Mouse (Mus musculus): ENCODE data around the gene Ezh2. TPM values are rescaled to one million over a fixed set of nuclear protein-coding genes. Genes with fewer than 3 reads are reported as not detected.
"Not testable (repeated sequence)": the region's sequence is repeated elsewhere in the genome, so short reads cannot be mapped to it uniquely, and the experiment has no call there.

Ezh2 gene
- polyA plus RNA-seq (2014; fragmentation: Nextera tagmentation; extraction: Ambion mirVana): 198 and 216 TPM in 2 replicates

DNA sequence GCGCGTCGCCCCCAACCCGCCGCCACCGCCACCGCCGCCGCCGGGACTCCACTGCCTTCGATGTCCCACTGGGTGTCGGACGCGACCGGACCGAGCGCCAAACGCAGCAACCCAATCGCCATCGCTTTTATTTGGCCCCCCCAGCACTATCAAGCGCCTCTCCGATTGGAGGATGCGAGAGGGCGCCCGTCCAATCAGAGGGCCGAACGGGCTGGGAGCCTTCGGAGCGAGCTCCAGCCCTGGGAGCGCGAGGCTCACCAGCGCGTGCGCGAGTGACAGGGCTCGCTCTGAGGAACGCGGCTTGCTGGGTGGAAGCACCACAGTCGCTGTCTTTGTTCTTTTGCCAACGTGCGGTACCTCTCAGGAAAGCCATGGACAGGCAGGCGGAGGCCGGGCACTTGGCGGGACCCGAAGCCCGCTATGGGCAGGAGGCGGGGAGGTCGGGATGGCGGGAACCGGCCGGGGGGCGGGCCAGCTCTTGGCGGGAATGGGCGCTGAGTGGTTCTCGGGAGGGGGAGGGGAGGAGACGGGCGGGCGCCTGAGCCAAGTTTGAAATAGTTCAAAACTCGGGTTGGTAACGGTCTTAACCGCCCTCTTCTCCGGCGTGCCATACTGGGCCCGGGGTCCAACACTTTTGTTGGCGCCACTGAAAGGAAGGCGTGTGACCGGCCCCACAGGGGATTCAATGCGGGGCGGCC, at the start of gene Ezh2:
Ezh2 (minus strand) TSS at position 416 of the 698 bp plus-strand sequence.
- ATAC-seq (replicated peaks; ENCODE audit: low FRiP score) (peak; percentile 98), DNase-seq (ENCODE audit: low spot score) (peak; percentile 98)
- H3K4me2 ChIP-seq (ENCODE audit: low read depth, low read length, severe bottlenecking): peak within 1 kb of the TSS; percentile 59
- H3K9me3 ChIP-seq (ENCODE audit: control insufficient read depth, low read length): no peaks in the 10 kb centered on the region
- H3K9ac ChIP-seq (ENCODE audit: low read length): peak within 1 kb of the TSS; percentile 100
- under 1% methylated on average over 62 of the region's 69 CpGs for WGBS
- peak within 1 kb of the TSS; percentile 99 for H3K27ac ChIP-seq (ENCODE audit: low read depth, low read length)
- no peaks in the 10 kb centered on the region for H3K27me3 ChIP-seq (ENCODE audit: control insufficient read depth, insufficient read depth, low read length)
- H3K36me3 ChIP-seq (ENCODE audit: control insufficient read depth, insufficient read depth, low read length): no peaks in the 10 kb centered on the region
- H3K4me1 ChIP-seq (replicated peaks; ENCODE audit: control insufficient read depth, insufficient read depth, low read length): peaks cover 3% of the 10 kb centered on the region; the same call in 1 of the 2 replicates
- peak within 1 kb of the TSS; percentile 96 for H3K4me3 ChIP-seq (ENCODE audit: low read depth, low read length)

DNA sequence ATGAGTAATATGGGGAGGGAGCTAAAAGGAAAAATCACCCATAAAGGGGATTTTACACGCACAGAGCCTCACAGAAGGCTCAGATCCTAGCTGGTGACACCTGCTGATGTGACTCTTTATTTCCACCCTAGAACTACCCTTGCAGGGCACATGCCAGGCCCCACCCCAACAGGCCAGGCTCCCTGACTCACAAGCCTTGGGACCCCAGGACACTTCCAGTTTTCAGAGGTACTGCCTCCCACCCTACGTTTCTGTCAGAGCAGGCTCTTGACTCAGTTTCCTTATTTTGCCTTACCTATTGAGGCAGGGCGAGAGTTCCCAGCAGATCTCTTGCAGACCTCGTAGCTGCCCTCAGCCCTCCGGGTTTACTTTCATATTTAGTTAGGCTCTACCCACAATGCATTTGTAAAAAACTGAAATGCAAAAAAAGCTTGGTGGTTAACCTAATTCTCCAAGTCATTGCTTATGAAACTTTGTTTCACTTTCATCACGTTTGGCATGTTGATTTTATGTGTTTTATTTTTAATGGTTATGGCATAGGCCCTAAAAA, 41.5 kb upstream of the Ezh2 start:
- no peak overlapping the region for H3K9ac ChIP-seq (ENCODE audit: low read length)
- WGBS: 72% methylated on average over 6 of the region's 6 CpGs
- no peak overlapping the region for H3K4me3 ChIP-seq (ENCODE audit: low read depth, low read length)
- no peaks in the 10 kb centered on the region for H3K27me3 ChIP-seq (ENCODE audit: control insufficient read depth, insufficient read depth, low read length)
- no peaks in the 10 kb centered on the region for H3K4me1 ChIP-seq (replicated peaks; ENCODE audit: control insufficient read depth, insufficient read depth, low read length)
- no peak overlapping the region for H3K4me2 ChIP-seq (ENCODE audit: low read depth, low read length, severe bottlenecking)
- ATAC-seq (replicated peaks; ENCODE audit: low FRiP score) (no peak), DNase-seq (ENCODE audit: low spot score) (no peak)
- no peaks in the 10 kb centered on the region for H3K36me3 ChIP-seq (ENCODE audit: control insufficient read depth, insufficient read depth, low read length)
- no peak overlapping the region for H3K27ac ChIP-seq (ENCODE audit: low read depth, low read length)
- H3K9me3 ChIP-seq (ENCODE audit: control insufficient read depth, low read length): no peaks in the 10 kb centered on the region

DNA sequence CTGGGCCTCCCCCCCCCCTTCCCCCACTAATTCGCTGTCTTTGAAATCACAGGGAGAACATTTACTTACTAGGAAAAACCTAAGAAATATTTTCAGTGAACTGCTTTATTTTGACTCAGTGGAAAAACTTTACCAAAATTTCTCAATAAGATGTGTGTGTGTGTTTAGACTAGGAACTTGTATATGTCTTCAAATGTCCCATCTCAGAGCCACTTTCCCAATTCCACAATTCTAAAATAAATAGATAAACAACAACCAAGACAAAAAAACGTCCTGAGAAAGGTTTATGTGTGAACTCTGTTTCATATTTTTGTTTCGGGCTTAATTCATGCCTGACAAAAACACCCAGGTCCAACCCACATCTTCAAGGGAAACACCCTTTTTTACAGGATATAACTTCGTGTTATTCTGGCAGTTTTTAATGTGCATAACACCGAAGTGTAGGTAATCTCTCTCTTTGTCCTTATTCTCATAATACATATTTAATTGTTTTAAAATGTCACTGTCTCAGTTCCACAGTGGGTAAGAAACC, 40.9 kb upstream of the Ezh2 start:
- no peaks in the 10 kb centered on the region for H3K36me3 ChIP-seq (ENCODE audit: control insufficient read depth, insufficient read depth, low read length)

DNA sequence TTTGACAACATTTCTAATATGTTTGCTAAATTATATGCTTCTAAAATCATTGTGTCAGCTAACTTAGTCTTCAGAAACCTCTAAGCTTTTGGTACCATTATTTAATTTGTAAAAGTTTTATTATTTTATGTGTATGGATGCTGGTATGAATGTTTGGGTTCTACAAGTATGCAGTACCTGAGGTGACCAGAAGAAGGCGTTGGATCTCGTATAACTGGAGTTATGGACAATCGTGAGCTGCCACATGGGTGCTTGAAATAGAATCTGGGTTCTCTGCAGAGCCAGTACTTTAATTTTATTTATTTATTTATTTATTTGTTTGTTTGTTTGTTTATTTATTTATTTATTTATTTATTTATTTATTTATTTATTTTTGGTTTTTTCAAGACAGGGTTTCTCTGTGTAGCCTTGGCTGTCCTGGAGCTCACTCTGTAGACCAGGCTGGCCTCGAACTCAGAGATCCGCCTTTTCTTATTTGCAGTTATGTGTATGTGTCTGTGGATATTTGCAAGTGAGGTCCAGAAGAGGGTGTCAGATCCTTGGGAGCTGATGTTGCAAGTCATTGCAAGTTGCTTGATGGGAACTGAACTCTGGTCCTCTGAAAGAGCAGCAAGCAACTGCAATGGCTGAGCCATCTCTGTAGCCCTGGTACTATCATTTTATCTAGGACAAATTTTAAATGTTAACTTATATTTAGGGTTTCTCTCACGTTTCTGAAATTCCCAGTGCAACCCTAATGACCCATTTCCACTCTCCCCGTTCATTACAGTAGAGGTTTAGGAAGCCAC, 40.3 kb upstream of the Ezh2 start:
- no peaks in the 10 kb centered on the region for H3K9me3 ChIP-seq (ENCODE audit: control insufficient read depth, low read length)
- 73% methylated on average over 7 of the region's 7 CpGs for WGBS
- H3K36me3 ChIP-seq (ENCODE audit: control insufficient read depth, insufficient read depth, low read length): no peaks in the 10 kb centered on the region
- no peak overlapping the region for H3K9ac ChIP-seq (ENCODE audit: low read length)
- no peak for DNase-seq (ENCODE audit: low spot score)
- no peaks in the 10 kb centered on the region for H3K27me3 ChIP-seq (ENCODE audit: control insufficient read depth, insufficient read depth, low read length)
- no peak overlapping the region for H3K4me3 ChIP-seq (ENCODE audit: low read depth, low read length)
- no peak overlapping the region for H3K4me2 ChIP-seq (ENCODE audit: low read depth, low read length, severe bottlenecking)
- ATAC-seq (replicated peaks; ENCODE audit: low FRiP score): no peak
- no peak overlapping the region for H3K27ac ChIP-seq (ENCODE audit: low read depth, low read length)
- H3K4me1 ChIP-seq (replicated peaks; ENCODE audit: control insufficient read depth, insufficient read depth, low read length): no peaks in the 10 kb centered on the region

More for the DNA sequence above, 40.9 kb upstream of the Ezh2 start:
- Histone ChIP-seq H3K27me3 (ENCODE audit: control insufficient read depth, insufficient read depth, low read length) (no peaks in the 10 kb centered on the region), H3K4me1 (replicated peaks; ENCODE audit: control insufficient read depth, insufficient read depth, low read length) (no peaks in the 10 kb centered on the region), H3K4me2 (ENCODE audit: low read depth, low read length, severe bottlenecking) (no peak overlapping the region), H3K9me3 (ENCODE audit: control insufficient read depth, low read length) (no peaks in the 10 kb centered on the region), H3K4me3 (ENCODE audit: low read depth, low read length) (no peak overlapping the region), H3K27ac (ENCODE audit: low read depth, low read length) (no peak overlapping the region), H3K9ac (ENCODE audit: low read length) (no peak overlapping the region)
- 81% methylated on average over 5 of the region's 5 CpGs for WGBS
- ATAC-seq (replicated peaks; ENCODE audit: low FRiP score): no peak
- DNase-seq (ENCODE audit: low spot score): no peak

DNA sequence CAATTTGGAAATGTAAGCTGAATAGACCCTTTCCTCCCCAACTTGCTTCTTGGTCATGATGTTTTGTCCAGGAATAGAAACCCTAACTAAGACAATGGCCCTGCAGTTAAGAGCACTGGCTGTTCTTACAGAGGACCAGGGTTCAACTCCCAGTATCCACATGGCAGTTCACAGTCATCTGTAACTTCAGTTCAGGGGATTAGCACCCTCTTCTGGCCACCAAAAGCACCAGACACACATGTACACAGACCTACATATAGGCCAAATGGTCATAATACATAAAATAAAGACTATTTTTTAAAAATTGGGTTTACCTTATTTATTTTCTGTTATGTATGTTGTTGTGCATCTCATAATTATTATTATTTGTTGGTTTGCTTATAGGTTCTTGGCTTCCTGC, 38.3 kb upstream of the Ezh2 start:
- no peaks in the 10 kb centered on the region for H3K4me1 ChIP-seq (replicated peaks; ENCODE audit: control insufficient read depth, insufficient read depth, low read length)
- H3K9me3 ChIP-seq (ENCODE audit: control insufficient read depth, low read length): no peaks in the 10 kb centered on the region
- H3K36me3 ChIP-seq (ENCODE audit: control insufficient read depth, insufficient read depth, low read length): no peaks in the 10 kb centered on the region
- H3K4me2 ChIP-seq (ENCODE audit: low read depth, low read length, severe bottlenecking): no peak overlapping the region
- no peak for ATAC-seq (replicated peaks; ENCODE audit: low FRiP score)
- H3K9ac ChIP-seq (ENCODE audit: low read length): no peak overlapping the region
- no peaks in the 10 kb centered on the region for H3K27me3 ChIP-seq (ENCODE audit: control insufficient read depth, insufficient read depth, low read length)
- H3K4me3 ChIP-seq (ENCODE audit: low read depth, low read length): no peak overlapping the region
- no peak for DNase-seq (ENCODE audit: low spot score)
- no peak overlapping the region for H3K27ac ChIP-seq (ENCODE audit: low read depth, low read length)

DNA sequence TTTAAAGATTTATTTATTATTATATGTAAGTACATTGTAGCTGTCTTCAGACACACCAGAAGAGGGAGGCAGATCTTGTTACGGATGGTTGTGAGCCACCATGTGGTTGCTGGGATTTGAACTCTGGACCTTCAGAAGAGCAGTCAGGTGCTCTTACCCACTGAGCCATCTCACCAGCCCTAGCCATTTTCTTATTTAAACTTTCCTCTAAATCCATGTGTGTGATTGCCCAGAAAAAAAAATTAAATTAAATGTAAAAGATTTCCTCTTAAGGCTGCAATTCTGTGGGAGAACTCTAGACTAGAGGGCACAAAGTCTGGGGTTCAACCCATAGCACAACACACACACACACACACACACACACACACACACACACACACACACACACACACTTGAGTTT, 34.9 kb upstream of the Ezh2 start:
- H3K27ac ChIP-seq (ENCODE audit: low read depth, low read length); DNase-seq (ENCODE audit: low spot score); H3K4me2 ChIP-seq (ENCODE audit: low read depth, low read length, severe bottlenecking); H3K9ac ChIP-seq (ENCODE audit: low read length); H3K27me3 ChIP-seq (ENCODE audit: control insufficient read depth, insufficient read depth, low read length); H3K4me3 ChIP-seq (ENCODE audit: low read depth, low read length); H3K4me1 ChIP-seq (replicated peaks; ENCODE audit: control insufficient read depth, insufficient read depth, low read length); H3K36me3 ChIP-seq (ENCODE audit: control insufficient read depth, insufficient read depth, low read length); H3K9me3 ChIP-seq (ENCODE audit: control insufficient read depth, low read length); ATAC-seq (replicated peaks; ENCODE audit: low FRiP score): not testable (repeated sequence)
- WGBS: no CpG with 5 or more reads among the region's 1 CpGs

DNA sequence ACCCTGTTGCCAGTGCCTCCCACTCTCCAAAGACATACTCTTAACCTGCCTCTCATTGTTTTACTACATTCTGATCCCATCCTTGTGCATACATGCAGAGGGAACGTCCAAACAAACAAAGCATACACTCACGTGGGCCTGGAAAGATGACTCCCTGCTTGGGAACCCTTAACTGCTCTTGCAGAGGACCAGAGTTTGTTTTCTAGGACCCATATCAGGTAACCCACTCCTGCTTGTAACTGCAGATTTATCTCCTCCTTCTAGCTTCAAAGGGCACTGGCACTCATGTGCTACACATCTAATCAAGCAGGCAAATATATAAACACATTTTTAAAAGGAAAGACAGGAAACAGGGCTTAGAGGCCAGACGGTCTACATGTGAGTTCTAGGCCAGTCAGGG, 32.8 kb upstream of the Ezh2 start:
- H3K27me3 ChIP-seq (ENCODE audit: control insufficient read depth, insufficient read depth, low read length): no peaks in the 10 kb centered on the region
- no peak for ATAC-seq (replicated peaks; ENCODE audit: low FRiP score)

DNA sequence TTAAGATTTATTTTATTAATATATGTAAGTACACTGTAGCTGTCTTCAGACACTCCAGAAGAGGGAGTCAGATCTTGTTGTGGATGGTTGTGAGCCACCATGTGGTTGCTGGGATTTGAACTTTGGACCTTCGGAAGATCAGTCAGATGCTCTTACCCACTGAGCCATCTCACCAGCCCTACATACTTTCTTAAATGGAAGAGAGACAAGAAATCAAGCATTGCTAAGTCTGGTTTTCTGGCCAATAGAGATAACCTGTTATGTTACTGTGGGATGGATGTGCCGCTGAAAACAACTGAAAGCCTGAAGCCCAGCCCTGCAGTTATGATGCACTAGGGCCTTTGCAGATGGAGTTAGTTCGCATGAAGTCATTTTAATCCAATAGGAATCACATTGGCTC, 31.8 kb upstream of the Ezh2 start:
- not testable (repeated sequence) for H3K4me2 ChIP-seq (ENCODE audit: low read depth, low read length, severe bottlenecking); H3K27me3 ChIP-seq (ENCODE audit: control insufficient read depth, insufficient read depth, low read length); H3K9ac ChIP-seq (ENCODE audit: low read length); H3K4me1 ChIP-seq (replicated peaks; ENCODE audit: control insufficient read depth, insufficient read depth, low read length); H3K9me3 ChIP-seq (ENCODE audit: control insufficient read depth, low read length); H3K36me3 ChIP-seq (ENCODE audit: control insufficient read depth, insufficient read depth, low read length); H3K4me3 ChIP-seq (ENCODE audit: low read depth, low read length); H3K27ac ChIP-seq (ENCODE audit: low read depth, low read length); DNase-seq (ENCODE audit: low spot score); ATAC-seq (replicated peaks; ENCODE audit: low FRiP score)
- WGBS: 83% methylated on average over 3 of the region's 3 CpGs

More for the DNA sequence above, 32.8 kb upstream of the Ezh2 start:
- Histone ChIP-seq H3K9ac (ENCODE audit: low read length) (no peak overlapping the region), H3K27ac (ENCODE audit: low read depth, low read length) (no peak overlapping the region), H3K9me3 (ENCODE audit: control insufficient read depth, low read length) (no peaks in the 10 kb centered on the region), H3K4me1 (replicated peaks; ENCODE audit: control insufficient read depth, insufficient read depth, low read length) (no peaks in the 10 kb centered on the region), H3K36me3 (ENCODE audit: control insufficient read depth, insufficient read depth, low read length) (no peaks in the 10 kb centered on the region), H3K4me2 (ENCODE audit: low read depth, low read length, severe bottlenecking) (no peak overlapping the region), H3K4me3 (ENCODE audit: low read depth, low read length) (no peak overlapping the region)
- WGBS: 72% methylated on average over 3 of the region's 3 CpGs
- DNase-seq (ENCODE audit: low spot score): no peak

Measured in forebrain, embryonic 11.5 days (tissue).